Mouse (Mus musculus) embryonic facial prominence, embryonic 14.5 days (tissue): ENCODE results near the gene Hspa12a. TPM values are rescaled to one million over a fixed set of nuclear protein-coding genes. Genes with fewer than 3 reads are reported as not detected.

Experiments used
- ATAC-seq: fragments of 200-750 bp; cut with Nextera tagmentation; 2 replicates; pipeline ENCODE4 v1.8.0; 2017; ENCODE audit warnings: low read depth, moderate number of reproducible peaks, moderate TSS enrichment
- DNase-seq: peaks from one replicate; pipeline ENCODE4 v3.0.0-alpha.2; 2015; ENCODE audit warnings: low spot score
- H3K27ac ChIP-seq: fragments of 300-500 bp; sonication (generic); replicated peaks from 2 replicates; pipeline ENCODE4 v1.5.1; 2014; ENCODE audit warnings: low read depth, mild to moderate bottlenecking, low read length, moderate library complexity
- H3K27me3 ChIP-seq: fragments of 300-500 bp; sonication (generic); replicated peaks from 2 replicates; pipeline ENCODE4 v1.6.1; 2014; ENCODE audit warnings: low read length; ENCODE audit not compliant: control insufficient read depth, insufficient read depth
- H3K36me3 ChIP-seq: fragments of 300-500 bp; sonication (generic); 2 replicates; pipeline ENCODE4 v1.6.1; 2014; ENCODE audit warnings: low read length, mixed read lengths; ENCODE audit not compliant: control insufficient read depth, insufficient read depth
- H3K4me1 ChIP-seq: fragments of 300-500 bp; sonication (generic); 2 replicates; pipeline ENCODE4 v1.6.1; 2014; ENCODE audit warnings: antibody characterized with exemption, low read length; ENCODE audit not compliant: control insufficient read depth, insufficient read depth
- H3K4me2 ChIP-seq: fragments of 300-500 bp; sonication (generic); 2 replicates; pipeline ENCODE4 v1.6.1; 2014; ENCODE audit warnings: low read depth, mild to moderate bottlenecking, low read length, moderate library complexity, mixed read lengths
- H3K4me3 ChIP-seq: fragments of 300-500 bp; sonication (generic); 2 replicates; pipeline ENCODE4 v1.5.1; 2014; ENCODE audit warnings: low read depth, mild to moderate bottlenecking, low read length
- H3K9ac ChIP-seq: fragments of 300-500 bp; sonication (generic); 2 replicates; pipeline ENCODE4 v1.6.1; 2014; ENCODE audit warnings: low read depth, mild to moderate bottlenecking, low read length, moderate library complexity, mixed read lengths
- H3K9me3 ChIP-seq: fragments of 300-500 bp; sonication (generic); 2 replicates; pipeline ENCODE4 v1.6.1; 2016; ENCODE audit warnings: low read length; ENCODE audit not compliant: control insufficient read depth
- WGBS: fragments of 180-500 bp; shearing (Covaris S2); extraction: QIAGEN DNeasy Blood & Tissue Kit; methylation state at CpG from one replicate; pipeline ENCODE4 v1.1.7; 2014; 5-methylcytosine and 5-hydroxymethylcytosine counted together
- microRNA-seq: library from miRNA; unstranded; fragments of <30 nt; microRNA quantifications from one replicate; pipeline ENCODE4, GENCODE M21; 2016; ENCODE audit warnings: borderline number of aligned reads
- polyA plus RNA-seq: library from polyadenylated mRNA; unstranded; fragments of >200 nt; fragmentation: Nextera tagmentation; extraction: Ambion mirVana; gene quantifications from 2 replicates; pipeline ENCODE4 v1.2.1, GENCODE M21; 2014

The Hspa12a gene
- polyA plus RNA-seq, 1 experiment from 2014 or later, result 5.8 TPM

- H3K4me1 ChIP-seq, result peaks cover 7% of the 10 kb centered on the region; the same call in 1 of the 2 replicates
- no peak overlapping the region for H3K4me3 ChIP-seq
- DNase-seq (no peak), ATAC-seq (0 out of 2 replicates have a peak, but pooled peaks have one; percentile 30)
- no peaks in the 10 kb centered on the region for H3K9me3 ChIP-seq
- H3K27ac ChIP-seq, result no peak overlapping the region
- no peaks in the 10 kb centered on the region for H3K36me3 ChIP-seq
- no peaks in the 10 kb centered on the region for H3K27me3 ChIP-seq
- no peak overlapping the region for H3K9ac ChIP-seq
- H3K4me2 ChIP-seq, result no peak overlapping the region
- WGBS, result 24% methylated on average over 6 of the region's 6 CpGs
These were observed 181.1 kb downstream of the Hspa12a start for GRCm38 (mm10) chr19:58762316-58762715.

GRCm38 (mm10) chr19:58759423-58759822 lies 184.0 kb downstream of the Hspa12a start, which contains the start of gene Pnliprp2:
Gene Pnliprp2, plus strand, starts transcription at chr19:58759719.
- Histone ChIP-seq H3K9me3 (no peaks in the 10 kb centered on the region), H3K4me2 (no peak within 1 kb of the TSS), H3K4me3 (no peak within 1 kb of the TSS), H3K27ac (no peak within 1 kb of the TSS), H3K4me1 (no peaks in the 10 kb centered on the region), H3K9ac (no peak within 1 kb of the TSS), H3K27me3 (no peaks in the 10 kb centered on the region), H3K36me3 (no peaks in the 10 kb centered on the region)
- peak; percentile 42 for DNase-seq
- 62% methylated on average over 9 of the region's 9 CpGs for WGBS
- peak; percentile 37; the same call in 1 of the 2 replicates for ATAC-seq

GRCm38 (mm10) chr19:58758871-58759270 lies 184.6 kb downstream of the Hspa12a start:
- H3K4me2 ChIP-seq, result no peak overlapping the region
- whole genome bisulfite sequencing, result 94% methylated on average over 4 of the region's 4 CpGs
- no peak overlapping the region for H3K9ac ChIP-seq
- H3K4me1 ChIP-seq, result no peaks in the 10 kb centered on the region
- H3K4me3 ChIP-seq, result no peak overlapping the region
- H3K9me3 ChIP-seq, result no peaks in the 10 kb centered on the region
- H3K27ac ChIP-seq, result no peak overlapping the region
- DNase-seq (no peak), ATAC-seq (no peak)
- no peaks in the 10 kb centered on the region for H3K27me3 ChIP-seq
- no peaks in the 10 kb centered on the region for H3K36me3 ChIP-seq

- ATAC-seq (no peak), DNase-seq (no peak)
- Histone ChIP-seq H3K36me3 (no peaks in the 10 kb centered on the region), H3K27ac (no peak overlapping the region), H3K9me3 (no peaks in the 10 kb centered on the region), H3K4me1 (no peaks in the 10 kb centered on the region), H3K27me3 (no peaks in the 10 kb centered on the region), H3K4me3 (no peak overlapping the region), H3K9ac (no peak overlapping the region), H3K4me2 (no peak overlapping the region)
- 64% methylated on average over 2 of the region's 2 CpGs for WGBS
These were observed 191.9 kb downstream of the Hspa12a start for GRCm38 (mm10) chr19:58751504-58751903.

- no peak for ATAC-seq
- Histone ChIP-seq H3K27ac (no peak overlapping the region), H3K4me3 (no peak overlapping the region), H3K36me3 (no peaks in the 10 kb centered on the region), H3K9ac (no peak overlapping the region), H3K4me2 (no peak overlapping the region), H3K9me3 (no peaks in the 10 kb centered on the region), H3K4me1 (no peaks in the 10 kb centered on the region), H3K27me3 (no peaks in the 10 kb centered on the region)
- 56% methylated on average over 2 of the region's 2 CpGs for WGBS
- DNase-seq, result no peak
These were observed 192.6 kb downstream of the Hspa12a start for GRCm38 (mm10) chr19:58750822-58751221.

- no peak overlapping the region for H3K9ac ChIP-seq
- no peaks in the 10 kb centered on the region for H3K27me3 ChIP-seq
- H3K36me3 ChIP-seq, result no peaks in the 10 kb centered on the region
- 90% methylated on average over 9 of the region's 9 CpGs for WGBS
- H3K4me2 ChIP-seq, result no peak overlapping the region
- H3K4me1 ChIP-seq, result no peaks in the 10 kb centered on the region
- no peak for ATAC-seq
- H3K9me3 ChIP-seq, result no peaks in the 10 kb centered on the region
- no peak for DNase-seq
- no peak overlapping the region for H3K27ac ChIP-seq
- no peak overlapping the region for H3K4me3 ChIP-seq
These were observed 195.9 kb downstream of the Hspa12a start for GRCm38 (mm10) chr19:58747498-58748000.

Small RNA genes within 50 kb of the gene (microRNA-seq; reads per million reads assigned to microRNA genes)
- 1.8 reads per million, percentile 5 among the genes with 10 or more reads in this experiment for gene Mir3086

Other genes starting within 250 kb of the Hspa12a start
- not detected in 2 replicates for gene Pnliprp1, start 214.8 kb downstream of the Hspa12a start, polyA plus RNA-seq
- not detected in 2 replicates for gene Pnliprp2, start 183.9 kb downstream of the Hspa12a start, polyA plus RNA-seq
- gene 1700019N19Rik, start 149.2 kb downstream of the Hspa12a start, polyA plus RNA-seq, result not detected in 2 replicates
- 1.1 TPM in 2 replicates for gene Eno4, start 229 bp downstream of the Hspa12a start, polyA plus RNA-seq
- 6.9 and 7.0 TPM in 2 replicates for gene Shtn1, start 132.4 kb upstream of the Hspa12a start, polyA plus RNA-seq
- 0.26 TPM in 1 of 2 replicates, not detected in the other for gene Vax1, start 226.4 kb upstream of the Hspa12a start, polyA plus RNA-seq